Mouse (Mus musculus) adipocyte (in vitro differentiated cells): Measurements from ENCODE around the gene Sys1.

Experiments used
- DNase-seq: peaks from one replicate; pipeline ENCODE4 v3.0.0-alpha.2; 2016; ENCODE audit warnings: low spot score

Gene Sys1

DNA sequence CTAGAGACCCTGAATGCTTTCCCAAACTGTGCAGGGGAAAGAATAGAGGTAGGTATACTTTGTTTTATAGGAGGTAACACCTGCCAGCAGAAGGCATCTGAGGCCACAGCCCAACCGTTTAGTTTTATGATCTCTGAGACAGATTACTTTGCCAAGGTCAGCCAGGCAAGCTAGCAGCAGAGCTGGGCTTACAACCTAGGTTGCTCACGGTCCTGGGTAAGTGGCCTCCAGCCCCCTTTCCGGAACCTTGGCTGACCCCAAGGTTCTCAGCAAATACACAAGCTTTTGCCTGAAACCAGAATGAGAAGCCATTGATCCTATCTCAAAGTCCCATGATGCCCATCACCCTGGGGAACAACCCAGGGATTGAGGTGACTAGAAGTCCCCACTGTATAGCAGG lies 22.1 kb upstream of the Sys1 start:
- no peak for DNase-seq

DNA sequence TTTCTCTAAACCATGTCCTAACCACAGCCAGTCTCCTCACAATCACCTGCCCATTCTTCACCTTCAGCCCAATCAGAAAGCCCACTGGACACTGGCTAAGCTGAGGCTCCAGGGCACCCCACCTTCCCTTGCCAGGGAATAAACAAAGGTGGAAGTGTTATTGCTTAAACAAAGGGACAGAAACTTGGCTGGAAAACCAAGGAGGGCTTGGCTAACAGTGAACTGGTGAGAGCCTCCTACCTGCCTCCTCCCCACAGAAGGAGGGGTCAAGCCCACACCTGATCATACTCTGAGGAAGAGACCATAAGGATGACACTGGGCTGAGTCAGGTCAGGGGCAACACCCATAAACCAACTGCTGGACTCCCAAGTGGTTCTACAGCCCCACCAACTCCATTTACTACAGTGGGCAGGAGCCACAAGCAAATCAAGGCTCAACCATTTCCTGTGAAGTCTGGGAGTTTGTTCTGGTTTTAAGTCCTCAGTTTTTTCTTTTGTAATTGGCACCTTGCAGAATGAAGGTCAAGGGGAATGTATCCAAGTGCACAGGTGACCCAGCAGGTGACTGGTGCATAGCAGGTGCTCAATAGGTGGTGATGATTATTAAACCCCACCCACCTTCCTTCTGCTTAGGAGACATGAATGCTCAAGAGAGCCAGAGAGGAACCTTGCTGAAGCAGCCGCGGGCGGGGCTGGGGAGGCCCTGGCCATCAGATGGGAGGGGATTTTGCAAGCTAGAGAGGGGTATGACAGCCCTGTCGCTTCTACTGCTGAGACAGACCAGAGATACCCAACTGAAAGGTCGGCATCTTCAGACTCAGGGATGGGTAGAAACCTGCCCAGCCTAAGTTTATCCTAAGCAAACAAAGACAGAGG lies 21.3 kb upstream of the Sys1 start:
- DNase-seq, result no peak

DNA sequence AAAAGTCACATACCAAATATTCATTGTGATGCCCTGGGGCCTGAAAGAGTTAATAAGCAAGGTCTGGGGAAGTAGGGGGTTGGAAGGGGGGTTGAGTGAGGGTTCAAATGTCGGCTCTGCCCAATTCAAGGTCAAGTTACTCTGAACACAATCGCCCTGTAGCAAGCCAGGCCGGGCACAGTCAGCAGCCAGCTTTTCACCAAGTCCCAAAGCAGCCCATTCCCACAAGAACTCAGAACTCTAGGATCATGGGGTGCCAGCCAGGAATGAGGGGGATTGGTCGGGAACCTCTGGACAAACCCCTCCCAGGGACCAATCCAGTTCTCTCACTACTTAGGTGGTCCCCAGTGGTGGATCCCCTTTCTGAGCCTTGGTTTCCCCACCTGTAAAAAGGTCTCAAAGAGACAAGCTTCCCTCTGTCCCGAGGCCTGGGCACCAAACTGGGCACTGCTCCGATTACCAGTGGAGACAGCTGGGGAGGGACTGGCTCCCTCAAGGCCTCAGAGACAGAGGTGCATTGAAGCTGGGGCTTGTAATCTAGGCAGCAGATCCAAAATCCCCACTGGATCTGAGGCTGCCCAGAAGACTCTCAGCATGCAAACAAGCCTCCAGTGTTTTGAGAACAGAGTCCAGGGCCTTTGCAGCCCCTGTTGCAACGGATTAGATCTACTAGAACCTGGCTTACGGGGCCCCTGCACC lies 20.4 kb upstream of the Sys1 start:
- no peak for DNase-seq

DNA sequence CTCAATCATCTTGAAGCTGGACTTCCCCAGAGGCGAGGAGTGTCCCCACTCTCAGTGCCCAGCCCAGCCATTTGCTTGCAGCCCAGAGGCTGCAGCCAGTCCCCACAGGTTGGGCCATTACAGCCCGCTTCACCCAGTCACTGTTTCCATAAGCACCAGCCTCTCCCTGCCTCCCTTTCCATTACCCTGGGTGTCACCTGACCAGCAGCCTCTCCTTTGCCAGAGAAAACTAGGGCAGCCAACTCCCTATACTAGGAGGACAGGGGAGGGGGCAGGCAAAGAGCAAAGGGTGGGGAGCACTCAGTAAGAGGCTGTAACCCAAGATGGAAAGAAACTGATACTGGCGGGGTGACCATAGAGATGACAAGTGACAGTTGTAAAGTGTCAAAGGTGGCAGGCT lies 19.8 kb upstream of the Sys1 start:
- DNase-seq, result peak; percentile 48

DNA sequence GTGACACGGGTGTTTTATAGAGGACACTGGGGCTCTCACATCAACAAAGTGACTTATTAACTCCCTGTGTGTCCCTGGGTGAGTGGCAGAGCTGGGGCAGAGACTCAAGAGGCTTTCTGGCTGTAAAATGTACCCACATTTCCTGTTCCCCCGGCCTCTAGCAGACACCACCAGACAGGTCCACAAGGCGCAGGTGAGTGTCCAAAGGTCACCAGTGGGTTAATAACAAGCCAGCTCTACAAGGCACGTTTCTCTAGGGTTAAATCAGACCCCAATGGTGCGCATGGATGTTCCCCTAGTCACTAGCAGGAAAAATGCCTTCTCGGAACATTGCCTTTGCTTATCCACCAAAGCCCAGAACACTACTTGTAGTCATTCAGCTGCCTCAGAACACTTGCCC lies 19.1 kb upstream of the Sys1 start:
- no peak for DNase-seq

DNA sequence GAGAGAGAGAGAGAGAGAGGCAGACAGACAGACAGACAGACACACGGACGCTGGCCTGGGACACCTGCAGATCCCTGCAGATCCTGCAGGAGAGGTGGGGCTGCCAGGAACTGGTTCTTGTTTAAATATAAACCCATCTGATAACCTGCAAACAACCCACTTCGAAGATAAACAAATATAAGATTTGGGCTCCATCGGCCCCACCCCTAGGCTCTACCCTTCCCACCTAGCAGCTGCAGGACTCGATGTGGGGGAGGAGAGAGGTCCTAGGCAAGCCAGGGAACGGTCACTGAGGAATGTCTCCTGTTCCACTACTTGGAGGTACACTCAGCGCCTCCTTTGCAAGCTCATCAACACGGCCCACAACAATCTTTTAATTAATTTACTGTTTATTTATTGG lies 18.5 kb upstream of the Sys1 start:
- DNase-seq, result no peak

DNA sequence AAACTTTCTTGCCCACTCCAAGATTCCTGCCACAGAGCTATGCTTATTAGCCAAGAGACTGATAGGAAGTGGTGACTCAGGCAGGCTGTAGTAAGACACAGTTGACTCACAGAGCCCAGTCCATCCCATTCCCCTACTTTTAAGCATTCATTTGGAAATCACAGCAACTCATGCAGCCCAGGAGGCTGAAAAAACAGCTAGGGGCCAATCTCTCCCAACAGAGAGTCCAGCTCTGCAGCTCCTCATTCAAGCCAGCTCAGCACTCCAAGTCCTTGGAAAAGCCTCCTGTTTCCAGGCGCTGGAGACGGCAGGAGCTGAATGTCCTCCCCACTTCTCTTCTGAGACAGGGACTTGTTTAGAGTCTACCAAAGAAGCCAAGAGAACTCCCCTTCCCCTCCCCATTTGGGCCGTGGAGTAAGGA lies 17.8 kb upstream of the Sys1 start:
- peak; percentile 63 for DNase-seq

DNA sequence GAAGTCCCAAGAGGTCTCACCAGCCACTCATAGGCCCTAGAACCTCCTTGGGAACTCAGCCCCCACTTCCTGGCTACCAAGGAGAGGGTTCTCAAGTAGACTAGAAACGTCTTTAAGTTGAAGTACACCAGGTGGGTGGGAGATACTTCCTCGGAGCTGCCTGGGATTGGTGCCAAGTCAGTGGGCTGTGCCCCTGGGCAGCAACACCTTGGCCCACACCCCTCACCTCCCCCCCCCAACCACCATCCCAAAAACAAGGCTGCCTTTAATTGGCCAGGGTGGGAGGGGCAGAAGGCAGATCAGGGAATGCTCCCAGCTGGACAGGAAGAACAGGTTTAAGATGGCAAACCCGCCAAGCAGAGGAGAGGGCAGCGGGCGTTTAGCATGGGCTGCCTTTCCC lies 16.4 kb upstream of the Sys1 start:
- DNase-seq, result no peak

DNA sequence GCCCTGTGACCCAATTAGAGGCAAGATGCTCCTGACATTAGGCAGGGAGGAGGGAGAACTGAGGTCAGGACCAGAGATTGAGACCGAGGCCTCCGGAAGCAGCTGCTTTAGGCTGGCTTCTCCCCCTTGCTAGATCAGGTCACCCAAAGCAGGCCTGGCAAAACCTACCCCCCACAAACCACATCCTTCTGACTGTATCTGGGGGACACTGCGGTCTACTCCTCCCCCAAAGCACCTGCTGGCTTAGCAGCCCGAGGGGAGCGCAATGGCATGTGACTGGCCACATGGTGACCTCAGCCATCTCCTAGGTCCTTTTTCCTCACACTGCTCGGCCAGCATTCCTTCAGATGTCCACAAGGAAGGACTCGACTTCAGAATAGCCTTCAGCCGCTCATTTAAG lies 15.6 kb upstream of the Sys1 start:
- DNase-seq, result no peak

DNA sequence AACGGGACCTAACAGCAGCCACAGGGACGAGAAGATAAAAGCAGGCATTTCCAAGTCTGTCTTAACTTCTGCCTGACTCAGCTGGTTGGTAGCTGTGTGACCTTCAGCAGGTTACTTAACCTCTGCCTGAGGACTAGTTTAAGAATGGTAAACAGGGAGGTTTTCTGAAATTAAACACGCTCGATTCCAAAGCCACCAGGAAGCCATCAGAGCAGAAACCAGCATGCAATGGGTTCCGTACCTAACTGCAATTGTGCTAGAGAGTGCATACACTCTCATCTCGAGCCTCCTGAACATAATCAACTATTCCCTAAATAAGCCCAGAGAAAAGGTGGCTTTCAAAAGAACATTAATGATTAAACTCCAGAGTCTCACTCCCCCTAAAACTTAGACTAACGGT lies 15.0 kb upstream of the Sys1 start:
- peak; percentile 21 for DNase-seq

DNA sequence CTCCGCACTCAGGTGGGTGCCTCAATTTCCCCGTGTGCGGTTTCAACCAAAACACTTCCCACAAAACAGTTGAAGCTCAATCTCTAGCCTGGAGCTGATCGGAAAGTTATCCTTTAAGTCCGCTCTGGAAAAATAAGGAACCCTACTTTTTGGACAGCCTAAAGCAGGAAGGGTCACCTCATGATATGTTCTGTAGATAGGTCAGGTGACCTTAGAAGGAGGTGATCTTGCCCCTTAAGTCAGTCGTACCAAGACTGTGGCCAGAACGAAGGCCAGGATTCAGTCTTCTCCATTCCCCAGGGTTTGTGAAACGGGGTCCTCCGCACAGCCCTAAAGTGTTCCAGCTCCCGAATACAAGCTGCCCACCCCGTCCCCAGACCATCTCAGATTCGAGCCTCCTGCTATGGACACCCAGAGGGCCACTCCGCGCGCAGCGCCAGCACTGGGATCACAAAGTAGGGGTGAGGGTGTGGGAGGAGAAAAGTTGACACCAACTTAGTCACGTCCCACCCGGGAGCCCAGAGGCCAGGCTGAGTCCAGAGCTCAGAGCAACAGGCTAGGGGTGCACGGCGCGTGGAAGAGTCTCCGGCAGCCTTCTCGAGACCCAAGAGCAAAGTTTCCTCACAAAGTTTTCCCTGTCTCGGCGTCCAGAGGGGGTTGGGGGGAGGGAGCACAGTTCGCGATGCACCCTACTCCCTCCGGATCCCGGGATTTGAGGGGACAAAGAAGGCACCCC lies 14.3 kb upstream of the Sys1 start:
- peak; percentile 71 for DNase-seq

DNA sequence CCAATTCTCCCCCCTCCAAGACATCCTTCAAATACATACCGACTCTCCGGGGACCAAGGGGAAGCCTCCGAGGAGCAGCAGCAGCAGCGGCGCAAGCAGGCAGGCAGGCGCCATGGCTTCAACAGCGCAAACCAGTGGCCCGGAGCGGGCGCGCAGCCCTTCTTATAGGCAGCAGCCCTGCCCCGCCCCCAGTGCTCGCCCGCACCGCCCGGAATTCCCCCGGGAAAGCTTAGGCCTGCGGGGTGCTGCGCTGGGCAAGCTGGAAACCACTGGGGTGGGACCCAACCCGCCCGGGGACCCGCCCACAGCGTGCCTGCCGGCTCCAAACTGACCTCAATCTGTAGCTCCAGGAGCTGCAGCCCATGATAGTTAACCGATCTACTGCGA lies 13.7 kb upstream of the Sys1 start:
- peak; percentile 81 for DNase-seq

DNA sequence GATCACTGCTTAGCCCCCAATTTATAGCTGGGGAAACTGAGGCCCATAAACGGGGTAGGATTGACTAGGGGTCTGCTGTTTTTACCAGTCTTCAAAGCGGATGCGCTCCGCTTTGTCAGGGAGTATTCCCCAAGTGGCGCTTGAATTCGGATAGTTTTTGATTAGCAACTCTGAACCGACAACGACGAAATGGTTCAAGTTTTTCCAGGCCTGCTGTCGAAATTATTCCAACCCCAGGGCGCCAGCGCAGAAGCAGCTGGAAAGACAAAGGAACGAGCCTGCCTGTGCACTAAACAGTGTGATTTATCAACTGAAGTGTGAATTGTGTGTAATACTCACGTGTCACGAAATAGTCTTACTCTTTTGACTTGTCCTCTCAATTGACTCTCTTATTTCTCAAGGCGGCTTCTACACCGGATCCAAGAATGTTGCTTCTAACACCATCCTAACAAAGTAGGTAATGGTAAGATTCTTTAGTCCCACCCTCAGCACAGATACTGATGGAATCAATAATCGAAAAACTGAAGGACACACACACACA lies 13.2 kb upstream of the Sys1 start, which contains the start of gene Sdc4:
TSS of gene Sdc4 (minus strand) at position 428 of the 541 bp plus-strand sequence.
- no peak for DNase-seq

DNA sequence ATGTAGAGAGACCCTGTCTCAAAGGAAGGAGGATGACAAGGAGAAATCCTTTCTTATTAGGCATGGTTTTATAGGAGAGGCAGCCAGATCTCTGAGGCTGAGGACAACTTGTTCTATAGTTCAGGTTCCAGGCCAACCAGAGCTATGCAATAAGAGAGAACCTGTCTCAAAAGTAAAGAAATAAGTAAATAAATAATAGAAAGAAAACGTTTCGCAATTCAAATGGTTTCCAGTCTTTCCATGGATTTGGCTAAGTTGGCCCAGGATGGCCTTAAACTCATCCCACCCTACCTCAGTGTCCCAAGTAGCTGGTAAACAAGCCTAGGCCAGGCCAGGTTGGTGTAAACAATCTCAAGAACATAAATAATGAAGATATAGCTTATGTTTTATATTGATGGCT lies 12.1 kb upstream of the Sys1 start:
- DNase-seq, result no peak

DNA sequence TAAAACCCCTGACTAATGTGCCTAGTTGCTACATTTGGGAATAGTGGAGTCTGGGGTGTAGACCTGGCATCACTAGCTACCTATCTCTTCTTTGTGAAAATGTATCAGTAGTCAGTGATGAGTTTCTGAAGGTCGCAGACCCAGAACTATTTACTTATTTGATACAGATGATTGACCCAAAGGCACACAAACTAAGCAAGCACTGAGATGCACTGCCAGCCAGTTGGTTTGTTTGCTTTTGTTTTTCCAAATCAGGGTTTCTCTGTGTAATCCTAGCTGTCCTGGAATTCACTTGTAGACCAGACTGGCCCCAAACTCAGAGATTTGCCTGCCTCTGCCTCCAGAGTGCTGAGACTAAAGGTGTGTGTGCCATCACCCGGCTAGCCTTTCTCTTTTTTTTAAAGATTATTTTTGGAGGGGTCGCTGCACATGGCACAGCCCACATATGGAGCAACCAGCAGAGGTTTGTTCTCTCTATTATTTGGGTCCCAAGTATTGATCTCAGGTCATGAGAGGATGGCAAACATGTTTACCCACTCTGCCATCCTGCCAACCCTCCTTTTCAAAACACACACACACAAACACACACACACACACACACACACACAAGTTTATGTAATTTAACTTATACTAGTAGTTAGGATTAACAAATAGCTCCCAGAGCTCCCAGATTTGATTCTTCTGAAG lies 11.2 kb upstream of the Sys1 start:
- DNase-seq, result no peak

DNA sequence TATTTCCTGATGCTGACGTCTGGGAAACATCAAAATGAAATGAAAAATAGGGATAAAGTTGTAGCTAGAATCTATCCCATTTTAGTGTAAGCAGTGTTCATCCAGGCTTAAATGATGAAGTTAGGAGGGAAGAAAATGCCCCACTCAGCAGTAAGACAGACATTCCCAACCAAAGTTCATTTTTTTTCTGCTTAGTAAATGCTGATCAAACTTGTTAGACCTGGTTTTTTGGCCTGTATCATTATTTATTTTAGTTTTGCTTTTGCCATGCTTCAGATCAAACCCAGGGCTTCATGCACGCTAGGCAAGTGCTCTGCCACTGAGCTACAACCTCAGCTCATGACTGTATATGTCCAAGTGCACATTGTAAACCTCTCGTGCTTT lies 10.7 kb upstream of the Sys1 start:
- DNase-seq, result no peak

DNA sequence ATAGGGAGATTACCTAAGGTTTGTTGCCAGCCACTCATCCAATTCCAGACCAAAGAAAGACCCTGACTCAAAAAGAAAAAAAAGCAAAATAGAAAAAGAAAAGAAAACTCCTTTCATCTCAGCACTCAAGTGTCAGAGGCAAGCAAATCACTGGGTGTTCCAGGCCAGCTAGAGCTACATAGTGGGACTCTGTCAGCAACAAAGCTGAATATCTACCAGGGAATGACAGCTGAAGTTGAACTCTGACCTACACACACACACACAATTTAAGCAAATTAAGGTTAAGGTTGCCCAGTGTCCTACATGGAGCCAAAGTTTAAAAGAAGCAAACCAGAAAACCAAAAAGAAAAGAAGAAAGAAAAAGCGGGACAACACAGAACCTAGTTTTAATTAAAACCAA lies 8.6 kb upstream of the Sys1 start:
- DNase-seq, result no peak

DNA sequence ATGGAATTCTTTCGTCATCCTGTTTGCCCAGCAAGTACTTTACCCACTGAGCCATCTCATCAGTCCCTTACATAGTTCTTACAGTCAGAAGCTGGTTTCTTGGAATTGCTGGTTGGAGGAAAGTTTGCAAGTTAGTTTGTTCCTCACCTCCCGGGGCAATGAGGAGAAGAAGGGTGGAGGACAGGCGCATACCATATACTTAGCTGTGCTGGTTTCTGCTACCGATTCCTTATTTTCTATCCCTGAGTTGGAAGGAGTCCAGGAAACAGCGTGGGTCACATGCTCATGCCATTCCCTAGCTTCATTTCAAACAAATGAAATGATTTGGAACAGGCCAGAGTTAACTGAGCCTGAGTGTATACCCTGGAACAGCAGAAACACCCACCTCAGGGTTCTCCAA lies 7.8 kb upstream of the Sys1 start:
- DNase-seq, result no peak

DNA sequence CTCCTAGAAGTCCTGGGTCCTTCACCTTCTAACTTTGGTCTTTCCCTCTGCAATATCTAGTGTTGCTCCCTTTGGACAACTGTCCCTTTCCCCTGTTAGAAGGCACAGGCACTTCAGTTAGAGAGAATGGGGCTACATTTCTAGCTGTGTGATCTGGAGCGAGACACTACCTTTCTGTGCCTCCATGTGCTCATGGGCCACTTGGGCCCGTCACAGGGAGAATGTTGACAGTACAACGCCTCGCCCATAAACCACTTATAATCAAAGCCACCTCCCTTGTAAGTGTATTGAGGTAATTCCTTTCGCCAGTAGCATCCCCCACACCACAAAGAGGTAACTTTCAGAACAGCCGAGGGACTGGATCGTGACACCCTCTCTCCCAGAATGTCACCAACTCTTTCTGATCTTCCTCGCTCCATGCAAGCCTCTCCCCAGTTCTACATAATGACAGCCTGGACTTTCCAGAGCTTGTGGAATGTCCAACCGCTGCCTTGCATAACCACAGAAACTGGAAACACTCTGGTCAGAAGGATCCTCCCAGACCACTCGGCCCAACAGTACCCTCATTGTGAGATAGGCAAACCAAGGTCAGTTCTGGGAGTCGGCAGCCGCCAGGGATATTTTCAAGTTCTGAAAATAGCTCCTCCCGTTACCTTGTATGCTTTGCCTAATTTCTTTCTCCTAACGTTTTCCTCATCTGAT lies 7.3 kb upstream of the Sys1 start:
- DNase-seq, result no peak

DNA sequence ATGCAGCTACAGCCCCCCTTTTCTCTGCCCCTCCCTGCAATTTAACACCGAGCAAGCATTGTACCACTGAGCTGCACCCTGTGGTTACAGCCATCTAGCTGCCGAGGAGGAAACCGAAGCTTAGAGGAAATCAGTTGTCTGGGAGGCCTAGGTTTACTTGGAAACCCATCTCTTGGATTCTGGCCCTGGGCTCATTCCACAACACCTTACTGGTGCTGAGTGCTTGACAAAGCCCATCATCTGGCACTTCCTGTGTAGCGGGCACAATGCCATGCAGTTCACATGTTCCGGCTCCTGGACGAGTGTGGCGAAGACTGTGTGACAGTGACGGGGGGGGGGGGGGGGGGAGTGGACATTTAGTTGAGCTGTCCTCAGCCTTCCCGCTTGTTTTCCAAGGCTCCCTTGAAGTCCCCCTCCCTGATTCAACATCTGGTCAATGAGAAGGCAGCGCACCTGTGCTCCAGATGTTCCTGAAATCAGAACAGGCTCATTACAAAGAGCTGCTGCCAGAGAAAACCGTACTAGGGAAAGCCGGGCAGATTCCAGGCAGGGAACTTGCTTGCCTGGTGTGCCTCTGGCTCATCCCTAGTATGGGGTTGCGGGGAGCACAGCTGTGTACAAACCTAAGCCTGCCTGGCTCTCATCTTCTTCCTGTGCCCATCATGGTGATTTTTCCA lies 4.6 kb upstream of the Sys1 start:
- DNase-seq, result no peak
